Mouse (Mus musculus) C2C12 (cell line): ENCODE data around the gene Cdkn2aip. TPM values are rescaled to one million over a fixed set of nuclear protein-coding genes. Genes with fewer than 3 reads are reported as not detected.
A peak's percentile ranks its signal among the peaks of the same experiment; 100 is the strongest.

Experiments used
- H3K27me3 ChIP-seq: one replicate; pipeline ENCODE4 v1.6.1; 2011; ENCODE audit not compliant: control insufficient read depth, insufficient read depth, insufficient read length
- H3K36me3 ChIP-seq: one replicate; pipeline ENCODE4 v1.6.1; 2011; ENCODE audit not compliant: control insufficient read depth, insufficient read depth
- H3K4me3 ChIP-seq: one replicate; pipeline ENCODE4 v1.5.1; 2011; ENCODE audit warnings: mild to moderate bottlenecking, control low read depth; ENCODE audit not compliant: poor library complexity, insufficient read depth, severe bottlenecking
- H3K79me2 ChIP-seq: one replicate; pipeline ENCODE4 v1.6.1; 2011; ENCODE audit not compliant: control insufficient read depth, insufficient read depth
- H3K79me3 ChIP-seq: one replicate; pipeline ENCODE4 v1.6.1; 2011; ENCODE audit warnings: low read depth, control low read depth
- H3ac ChIP-seq: one replicate; pipeline ENCODE3; 2011; ENCODE audit warnings: low read depth; ENCODE audit not compliant: control insufficient read depth, insufficient read length
- CEBPB ChIP-seq: IDR thresholded peaks from one replicate; pipeline ENCODE4 v1.6.1; 2011; ENCODE audit warnings: low read depth, mild to moderate bottlenecking, control low read depth, moderate library complexity
- CTCF ChIP-seq: IDR thresholded peaks from one replicate; pipeline ENCODE4 v1.5.1; 2011; ENCODE audit not compliant: control insufficient read depth, insufficient read depth, insufficient read length
- FOSL1 ChIP-seq: IDR thresholded peaks from one replicate; pipeline ENCODE4 v1.8.0; 2011; ENCODE audit warnings: mild to moderate bottlenecking, low read length; ENCODE audit not compliant: poor library complexity, insufficient read depth, severe bottlenecking
- MAX ChIP-seq: IDR thresholded peaks from one replicate; pipeline ENCODE4 v1.6.1; 2011; ENCODE audit warnings: mild to moderate bottlenecking, control low read depth
- MYOD1 ChIP-seq: IDR thresholded peaks from one replicate; pipeline ENCODE4 v1.6.1; 2011; ENCODE audit warnings: low read depth; ENCODE audit not compliant: control insufficient read depth, insufficient read length
- MYOG ChIP-seq: IDR thresholded peaks from one replicate; pipeline ENCODE4 v1.6.1; 2011; ENCODE audit not compliant: control insufficient read depth, insufficient read length; ENCODE audit errors: extremely low read depth
- USF1 ChIP-seq: IDR thresholded peaks from one replicate; pipeline ENCODE4 v1.6.1; 2011; ENCODE audit warnings: low read depth, mild to moderate bottlenecking, control low read depth, moderate library complexity
- long read RNA-seq, 2 experiments: library from polyadenylated mRNA; unstranded; transcript quantifications; one replicate each; pipeline ENCODE4 v2.0.0; 2019 to 2020
- polyA plus RNA-seq: library from polyadenylated mRNA; unstranded; fragments of >200 nt; fragmentation: generic; extraction: Trizol; gene quantifications from one replicate; pipeline ENCODE4 v1.2.1, GENCODE M21; 2012; ENCODE audit warnings: missing spikeins

Cdkn2aip gene
- 3.8 TPM for polyA plus RNA-seq
- long read RNA-seq, experiment 1, transcript Cdkn2aip-202 (3 exons, 3,393 nt), result major isoform, 11 of 15 reads
- long read RNA-seq, experiment 1, partial matches to known transcripts, result 0 of 15 reads
- long read RNA-seq, experiment 1, other reads (novel, unspliced or antisense), result 3 of 15 reads
- long read RNA-seq, experiment 2, transcript Cdkn2aip-201 (3 exons, 3,464 nt), result minor isoform, 57 of 154 reads
- long read RNA-seq, experiment 2, transcript Cdkn2aip-202 (3 exons, 3,393 nt), result major isoform, 92 of 154 reads
- long read RNA-seq, experiment 2, partial matches to known transcripts, result 0 of 154 reads
- long read RNA-seq, experiment 2, other reads (novel, unspliced or antisense), result 5 of 154 reads

DNA sequence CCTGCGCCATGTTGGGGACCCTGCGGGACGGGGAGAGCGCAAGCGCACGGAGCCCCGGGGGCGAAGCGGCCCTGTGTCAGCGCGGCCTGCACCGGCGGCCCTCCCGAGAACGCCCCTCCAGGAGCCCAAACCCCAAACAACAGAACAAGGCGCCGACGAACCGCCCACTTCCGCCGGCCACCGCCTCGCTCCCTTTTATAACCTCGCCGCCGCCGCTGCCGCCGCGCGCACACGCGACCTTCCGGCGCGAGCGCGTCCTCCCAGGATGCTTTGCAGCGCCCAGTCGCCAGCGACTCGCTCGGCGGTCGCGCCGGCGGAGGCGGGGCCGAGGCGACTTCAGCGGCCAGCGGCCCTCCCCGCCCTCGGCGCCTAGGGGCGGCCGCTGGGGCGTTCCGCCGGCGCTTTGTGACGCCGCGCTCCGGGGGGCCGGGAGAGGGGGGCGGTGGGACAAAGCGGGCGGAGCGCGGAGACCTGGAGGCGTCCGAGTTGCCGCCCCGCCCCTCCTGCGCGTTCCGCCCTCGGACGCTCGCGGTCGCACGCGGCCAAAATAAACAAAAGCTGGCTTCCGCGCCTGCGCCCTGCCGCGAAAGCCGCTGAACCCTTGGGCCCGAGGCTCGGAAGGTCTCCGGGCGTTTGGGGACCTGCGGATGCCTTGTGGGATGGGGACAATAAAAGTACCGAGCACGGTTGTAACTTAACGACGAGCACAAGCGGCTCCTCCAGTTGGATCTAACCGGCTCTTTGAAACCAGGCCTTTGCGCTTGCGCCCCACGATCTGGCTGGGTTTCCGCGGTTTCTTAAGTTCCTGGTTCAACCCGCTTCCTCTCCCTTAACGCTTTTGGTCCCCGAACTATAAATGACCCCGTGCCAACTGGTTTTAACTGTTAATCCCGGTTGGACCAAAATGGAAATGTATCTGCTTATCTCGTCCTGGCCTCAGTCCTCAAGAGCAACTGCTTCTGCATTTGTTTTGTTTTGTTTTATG is at the start of gene Cdkn2aip:
Cdkn2aip (minus strand) TSS at position 172 of the 985 bp plus-strand sequence.
- H3K36me3 ChIP-seq, result peaks cover 23% of the 10 kb centered on the region
- peak within 1 kb of the TSS; percentile 95 for H3ac ChIP-seq
- H3K4me3 ChIP-seq, result peak within 1 kb of the TSS; percentile 84
- H3K79me2 ChIP-seq, result peaks cover 28% of the 10 kb centered on the region
- H3K27me3 ChIP-seq, result no peaks in the 10 kb centered on the region
- TF ChIP-seq CEBPB (no peak), MAX (peak; percentile 33), MYOG (no peak), MYOD1 (no peak)
- peaks cover 16% of the 10 kb centered on the region for H3K79me3 ChIP-seq

DNA sequence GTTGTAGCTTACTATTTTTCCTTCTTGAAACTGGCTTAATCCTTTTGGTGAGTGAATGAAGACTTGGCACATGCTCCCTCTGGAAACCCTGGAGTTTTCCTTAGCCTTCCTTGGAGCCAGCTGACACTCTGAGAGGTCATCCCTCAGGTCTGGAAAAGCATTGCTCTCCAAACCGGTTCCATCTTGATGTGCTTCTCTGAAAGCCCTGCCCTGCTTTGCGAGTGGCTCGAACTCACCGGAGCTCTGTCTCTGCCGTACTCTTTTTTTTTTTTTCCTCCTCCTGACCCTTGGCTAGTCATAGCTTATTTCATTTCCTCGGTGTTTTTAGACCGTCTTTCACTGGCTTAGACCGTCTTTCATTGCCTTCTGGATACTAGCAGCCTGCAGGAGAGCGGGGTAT is 49.5 kb upstream of the Cdkn2aip start:
- Histone ChIP-seq H3K79me3 (no peaks in the 10 kb centered on the region), H3K36me3 (no peaks in the 10 kb centered on the region), H3K27me3 (no peaks in the 10 kb centered on the region), H3ac (no peak overlapping the region), H3K4me3 (no peak overlapping the region), H3K79me2 (no peaks in the 10 kb centered on the region)
- no peak for TF ChIP-seq MYOD1
- TF ChIP-seq USF1, result no peak
- no peak for TF ChIP-seq MAX
- no peak for TF ChIP-seq CTCF
- TF ChIP-seq CEBPB, result no peak
- no peak for TF ChIP-seq FOSL1
- TF ChIP-seq MYOG, result no peak

DNA sequence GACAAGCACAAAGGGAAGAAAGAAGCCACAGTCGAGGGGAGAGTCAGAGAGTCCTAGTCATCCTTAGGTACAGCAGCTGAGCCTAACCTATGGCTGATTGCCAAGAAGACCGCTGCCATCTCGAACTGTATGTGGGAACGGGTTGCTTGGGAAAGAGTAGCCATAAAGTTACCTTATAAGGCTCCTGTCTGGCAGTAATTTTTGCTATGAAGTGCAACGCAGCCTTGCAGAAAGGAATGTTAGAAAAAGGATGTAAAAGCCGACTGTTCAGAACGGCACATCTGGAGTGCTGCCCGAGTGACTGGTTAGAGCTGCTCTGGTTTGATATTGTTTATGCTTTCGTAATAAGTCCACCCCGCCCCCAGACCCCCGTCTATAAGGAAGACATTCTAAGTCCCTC is 47.0 kb upstream of the Cdkn2aip start:
- Histone ChIP-seq H3K79me2 (no peaks in the 10 kb centered on the region), H3K4me3 (no peak overlapping the region), H3ac (no peak overlapping the region), H3K27me3 (no peaks in the 10 kb centered on the region), H3K79me3 (no peaks in the 10 kb centered on the region), H3K36me3 (no peaks in the 10 kb centered on the region)
- no peak for TF ChIP-seq MYOD1
- no peak for TF ChIP-seq CTCF
- TF ChIP-seq FOSL1, result no peak
- TF ChIP-seq MYOG, result no peak
- no peak for TF ChIP-seq USF1
- TF ChIP-seq CEBPB, result no peak
- TF ChIP-seq MAX, result no peak

DNA sequence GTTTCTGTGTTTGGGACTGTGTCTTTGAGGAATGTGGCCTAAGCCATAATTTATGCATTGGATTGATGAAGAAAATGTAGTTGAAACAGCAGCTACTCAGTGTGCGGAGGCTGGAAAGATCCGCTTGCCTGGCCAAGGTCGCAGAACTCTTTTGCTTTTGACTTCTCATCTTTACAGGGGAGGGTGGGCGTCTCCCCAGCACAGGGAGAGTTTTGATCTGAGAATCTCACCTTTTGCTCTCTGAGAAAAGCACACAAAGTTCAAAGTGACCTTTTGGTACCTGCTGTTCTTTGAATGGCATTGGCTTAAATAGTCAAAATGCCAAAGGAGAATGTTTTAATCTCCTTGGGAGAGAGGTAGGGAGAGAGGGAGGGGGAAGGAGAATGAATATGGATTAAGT is 46.5 kb upstream of the Cdkn2aip start:
- TF ChIP-seq CEBPB (no peak), USF1 (no peak), FOSL1 (no peak), MAX (no peak), MYOG (no peak), MYOD1 (no peak), CTCF (no peak)

DNA sequence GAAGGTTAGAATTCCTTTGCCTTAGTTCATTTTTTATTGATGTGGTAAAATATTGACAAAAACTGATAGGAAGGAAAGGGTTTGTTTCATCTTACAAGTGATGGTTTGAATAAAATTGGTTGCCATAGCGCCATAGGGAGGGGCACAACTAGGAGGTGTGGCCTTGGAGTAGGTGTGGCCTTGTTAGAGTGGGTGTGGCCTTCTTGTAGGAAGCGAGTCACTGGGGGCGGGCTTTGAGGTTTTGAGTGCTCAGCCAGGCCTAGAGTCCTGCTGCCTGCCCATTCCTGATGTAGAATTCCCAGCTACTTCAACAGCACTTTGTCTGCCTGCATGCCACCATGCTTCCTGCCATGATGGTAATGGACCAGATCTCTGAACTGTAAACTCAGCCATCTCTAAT is 39.4 kb upstream of the Cdkn2aip start:
- H3K4me3 ChIP-seq, result no peak overlapping the region
- no peaks in the 10 kb centered on the region for H3K79me2 ChIP-seq
- H3K36me3 ChIP-seq, result no peaks in the 10 kb centered on the region
- no peak overlapping the region for H3ac ChIP-seq
- TF ChIP-seq FOSL1, result no peak
- TF ChIP-seq MYOG, result no peak
- no peak for TF ChIP-seq MYOD1
- TF ChIP-seq MAX, result no peak
- no peak for TF ChIP-seq CTCF
- no peak for TF ChIP-seq USF1
- no peak for TF ChIP-seq CEBPB
- H3K79me3 ChIP-seq, result no peaks in the 10 kb centered on the region
- no peaks in the 10 kb centered on the region for H3K27me3 ChIP-seq

More for the DNA sequence above, 46.5 kb upstream of the Cdkn2aip start:
- H3K79me3 ChIP-seq, result no peaks in the 10 kb centered on the region
- no peak overlapping the region for H3K4me3 ChIP-seq
- no peaks in the 10 kb centered on the region for H3K79me2 ChIP-seq
- no peak overlapping the region for H3ac ChIP-seq
- no peaks in the 10 kb centered on the region for H3K36me3 ChIP-seq
- H3K27me3 ChIP-seq, result no peaks in the 10 kb centered on the region
